Mouse (Mus musculus) kidney, adult 2 months (tissue): ENCODE measurements around the gene Zfp637. TPM values are rescaled to one million over a fixed set of nuclear protein-coding genes. Genes with fewer than 3 reads are reported as not detected.

Experiments used
- DNase-seq: peaks from one replicate; pipeline ENCODE4 v3.0.0; 2021
- H3K27ac ChIP-seq: fragments of 200-500 bp; 2 replicates; pipeline ENCODE4 v1.5.1; 2012; ENCODE audit warnings: low read depth, low read length, control low read depth, inconsistent platforms; ENCODE audit not compliant: insufficient read depth
- H3K27me3 ChIP-seq: fragments of 200-500 bp; replicated peaks from 2 replicates; pipeline ENCODE4 v1.6.1; 2012; ENCODE audit warnings: mild to moderate bottlenecking, moderate library complexity, low read length, inconsistent platforms; ENCODE audit not compliant: control insufficient read depth, insufficient read depth
- H3K36me3 ChIP-seq: fragments of 200-500 bp; 2 replicates; pipeline ENCODE4 v1.6.1; 2012; ENCODE audit warnings: mild to moderate bottlenecking, moderate library complexity, low read length, inconsistent platforms; ENCODE audit not compliant: control insufficient read depth, insufficient read depth
- H3K4me1 ChIP-seq: fragments of 200-500 bp; 2 replicates; pipeline ENCODE4 v1.6.1; 2011; ENCODE audit warnings: low read length; ENCODE audit not compliant: control insufficient read depth, insufficient read depth
- H3K4me3 ChIP-seq: fragments of 200-500 bp; 2 replicates; pipeline ENCODE4 v1.5.1; 2011; ENCODE audit warnings: mild to moderate bottlenecking, low read depth, low read length, control low read depth; ENCODE audit not compliant: insufficient read depth
- CTCF ChIP-seq: fragments of 200-500 bp; conservative IDR thresholded peaks from 2 replicates; pipeline ENCODE4 v1.5.1; 2011; ENCODE audit warnings: low read depth, mild to moderate bottlenecking, control low read depth, low read length, moderate library complexity, mixed read lengths; ENCODE audit not compliant: insufficient read depth, insufficient read length
- POLR2A ChIP-seq: fragments of 200-500 bp; IDR thresholded peaks from one replicate; pipeline ENCODE4 v1.6.1; 2011; ENCODE audit warnings: low read depth, low read length, control low read depth
- WGBS: fragments of 180-500 bp; shearing (Covaris S2); methylation state at CpG from one replicate; pipeline ENCODE4 v1.1.7; 2018; 5-methylcytosine and 5-hydroxymethylcytosine counted together
- polyA plus RNA-seq: library from polyadenylated mRNA; depleted of rRNA; stranded (reverse); fragments of >200 nt; gene quantifications from 2 replicates; pipeline ENCODE4 v1.2.3, GENCODE M21; 2012

Zfp637 gene
- polyA plus RNA-seq, 1 experiment, result 37.0 TPM

DNA sequence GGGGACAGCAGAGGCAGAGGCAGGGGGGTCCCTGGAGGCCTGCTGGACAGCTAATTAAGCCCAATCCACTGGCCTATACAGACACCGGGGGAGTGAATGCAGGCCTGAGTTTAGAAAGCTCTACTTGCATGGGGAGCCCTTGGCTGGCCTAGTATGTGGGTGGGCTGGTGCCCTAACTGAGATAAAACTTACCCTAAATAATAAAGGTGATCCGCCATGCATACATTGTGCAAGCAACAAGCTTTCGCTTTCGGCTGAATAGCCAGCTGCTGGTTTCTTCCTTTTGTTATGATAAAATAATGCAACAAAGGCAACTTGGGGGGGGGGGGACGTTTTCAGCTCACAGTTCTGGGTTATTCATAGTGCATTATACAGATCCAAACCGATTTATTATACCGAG lies 40.2 kb downstream of the Zfp637 start:
- Histone ChIP-seq H3K27ac (no peak overlapping the region), H3K36me3 (no peaks in the 10 kb centered on the region), H3K4me1 (peaks cover 3% of the 10 kb centered on the region; the same call in 1 of the 2 replicates), H3K4me3 (no peak overlapping the region), H3K27me3 (no peaks in the 10 kb centered on the region)
- DNase-seq, result no peak
- WGBS, result 87% methylated on average over 7 of the region's 7 CpGs
- TF ChIP-seq POLR2A (no peak), CTCF (no peak)

DNA sequence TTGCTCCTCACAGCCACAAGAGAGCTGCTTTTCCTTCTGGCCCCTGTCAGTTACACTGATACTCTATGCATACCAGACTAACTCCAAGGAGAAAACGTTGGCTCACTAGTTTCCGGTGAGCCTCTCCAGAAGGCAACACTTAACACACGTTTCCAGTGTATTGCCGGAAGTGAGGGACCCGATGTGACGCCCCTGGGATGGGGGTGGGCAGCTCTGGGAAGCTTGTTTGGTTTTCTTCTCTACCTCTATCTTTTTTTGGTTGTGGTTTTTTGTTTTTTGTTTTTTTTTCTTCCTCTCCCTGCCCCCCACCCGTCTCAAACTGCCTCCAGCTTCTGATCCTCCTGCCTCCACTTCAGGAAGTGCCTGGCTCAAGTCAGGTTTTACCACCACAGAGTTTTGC lies 41.0 kb downstream of the Zfp637 start:
- Histone ChIP-seq H3K27me3 (no peaks in the 10 kb centered on the region), H3K36me3 (no peaks in the 10 kb centered on the region), H3K4me1 (peaks cover 3% of the 10 kb centered on the region; the same call in 1 of the 2 replicates), H3K27ac (no peak overlapping the region), H3K4me3 (no peak overlapping the region)
- WGBS, result 72% methylated on average over 7 of the region's 7 CpGs
- DNase-seq, result no peak
- TF ChIP-seq POLR2A (no peak), CTCF (no peak)

DNA sequence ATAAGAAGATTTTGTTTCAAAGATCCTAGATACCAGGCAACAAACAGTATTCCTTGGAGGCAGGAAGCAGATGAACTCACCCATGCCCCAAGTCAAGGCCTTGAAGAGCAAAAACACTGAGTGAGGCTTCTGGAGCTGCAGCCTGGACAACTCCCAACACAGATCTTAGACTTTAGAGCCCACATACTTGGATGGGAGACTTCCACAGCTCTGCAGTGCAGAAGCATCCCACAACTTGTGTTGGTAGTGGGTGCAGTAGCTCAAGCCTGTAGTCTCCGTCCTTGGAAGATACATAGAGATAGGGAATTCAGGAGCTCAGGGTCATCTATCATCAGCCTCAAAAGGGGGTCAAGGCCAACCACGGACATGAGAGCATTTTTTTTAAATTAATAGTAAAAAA lies 45.0 kb downstream of the Zfp637 start:
- Histone ChIP-seq H3K4me1 (no peaks in the 10 kb centered on the region), H3K27ac (no peak overlapping the region), H3K27me3 (no peaks in the 10 kb centered on the region), H3K36me3 (no peaks in the 10 kb centered on the region), H3K4me3 (no peak overlapping the region)
- WGBS, result 92% methylated on average over 2 of the region's 2 CpGs
- no peak for DNase-seq
- TF ChIP-seq POLR2A, result no peak
- no peak for TF ChIP-seq CTCF

DNA sequence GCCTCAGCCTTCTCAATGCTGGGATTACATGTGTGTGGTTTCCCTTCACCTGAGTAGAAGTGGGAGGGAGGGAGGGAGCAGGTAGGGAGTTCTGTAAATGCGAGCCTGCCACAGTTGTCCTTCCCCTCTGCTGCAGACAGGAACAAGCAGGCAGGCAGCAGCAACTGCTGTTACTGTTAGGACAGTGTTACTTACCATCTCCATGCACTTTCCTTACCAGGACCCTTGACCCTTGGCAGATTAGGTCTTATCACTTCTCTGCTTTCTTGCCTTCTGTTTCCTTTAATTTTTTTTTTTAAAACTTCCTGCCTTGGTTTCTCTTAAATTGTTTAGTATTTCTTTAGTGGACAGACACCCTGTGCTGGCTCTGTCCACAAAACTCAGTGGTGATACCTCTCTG lies 47.1 kb downstream of the Zfp637 start:
- no peaks in the 10 kb centered on the region for H3K36me3 ChIP-seq
- no peaks in the 10 kb centered on the region for H3K4me1 ChIP-seq
- H3K4me3 ChIP-seq, result no peak overlapping the region
- no peak for DNase-seq
- H3K27ac ChIP-seq, result no peak overlapping the region
- no peaks in the 10 kb centered on the region for H3K27me3 ChIP-seq
- TF ChIP-seq POLR2A, result no peak
- TF ChIP-seq CTCF, result no peak
- WGBS, result 62% methylated on average over 1 of the region's 1 CpGs

DNA sequence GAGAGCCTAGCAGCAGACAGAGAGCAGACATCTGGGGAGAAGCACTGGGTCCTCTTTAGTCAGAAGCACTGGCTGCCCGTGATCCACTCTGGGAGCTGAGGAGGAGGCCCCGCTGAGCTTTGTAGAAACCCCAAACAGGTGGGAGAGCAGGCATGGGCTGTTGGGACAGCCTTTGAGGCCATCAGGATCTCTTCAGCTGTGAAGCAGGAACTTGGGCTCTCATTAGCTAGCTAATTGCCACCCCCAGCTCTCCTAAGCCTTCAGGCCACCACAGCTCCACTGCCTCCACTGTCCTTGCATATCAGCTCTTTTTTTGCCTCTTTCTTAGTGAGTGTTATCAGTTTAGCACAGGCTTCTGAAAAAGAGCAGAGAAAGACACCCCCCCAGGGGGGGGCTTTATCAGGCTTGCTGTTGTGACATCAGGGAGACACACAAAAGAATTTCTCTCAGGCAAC lies 47.7 kb downstream of the Zfp637 start:
- Histone ChIP-seq H3K27me3 (no peaks in the 10 kb centered on the region), H3K4me3 (no peak overlapping the region), H3K27ac (no peak overlapping the region), H3K4me1 (no peaks in the 10 kb centered on the region), H3K36me3 (no peaks in the 10 kb centered on the region)
- 81% methylated on average over 2 of the region's 2 CpGs for WGBS
- TF ChIP-seq CTCF (no peak), POLR2A (no peak)
- no peak for DNase-seq

DNA sequence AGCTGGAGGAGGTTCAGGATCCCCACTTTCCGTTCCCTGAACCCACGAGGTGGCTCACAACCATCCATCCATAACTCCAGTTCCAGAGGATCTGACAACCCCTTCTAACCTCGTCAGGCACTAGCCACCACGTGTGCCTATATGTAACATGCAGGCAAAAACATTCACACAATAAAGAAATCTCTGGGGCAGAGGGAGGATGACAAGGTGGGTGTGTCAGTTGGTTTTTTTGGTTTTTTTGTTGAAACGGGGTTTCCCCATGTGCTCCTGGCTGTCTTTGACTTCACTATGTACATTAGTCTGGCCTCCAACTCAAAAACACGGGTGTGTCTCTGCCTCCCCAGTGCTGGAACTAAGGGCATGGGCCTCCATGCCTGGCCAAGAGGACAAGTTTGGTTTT lies 49.3 kb downstream of the Zfp637 start:
- no peaks in the 10 kb centered on the region for H3K27me3 ChIP-seq
- H3K27ac ChIP-seq, result no peak overlapping the region
- H3K4me1 ChIP-seq, result no peaks in the 10 kb centered on the region
- no peaks in the 10 kb centered on the region for H3K36me3 ChIP-seq
- DNase-seq, result no peak
- TF ChIP-seq CTCF, result no peak
- no peak overlapping the region for H3K4me3 ChIP-seq
- 83% methylated on average over 6 of the region's 6 CpGs for WGBS

DNA sequence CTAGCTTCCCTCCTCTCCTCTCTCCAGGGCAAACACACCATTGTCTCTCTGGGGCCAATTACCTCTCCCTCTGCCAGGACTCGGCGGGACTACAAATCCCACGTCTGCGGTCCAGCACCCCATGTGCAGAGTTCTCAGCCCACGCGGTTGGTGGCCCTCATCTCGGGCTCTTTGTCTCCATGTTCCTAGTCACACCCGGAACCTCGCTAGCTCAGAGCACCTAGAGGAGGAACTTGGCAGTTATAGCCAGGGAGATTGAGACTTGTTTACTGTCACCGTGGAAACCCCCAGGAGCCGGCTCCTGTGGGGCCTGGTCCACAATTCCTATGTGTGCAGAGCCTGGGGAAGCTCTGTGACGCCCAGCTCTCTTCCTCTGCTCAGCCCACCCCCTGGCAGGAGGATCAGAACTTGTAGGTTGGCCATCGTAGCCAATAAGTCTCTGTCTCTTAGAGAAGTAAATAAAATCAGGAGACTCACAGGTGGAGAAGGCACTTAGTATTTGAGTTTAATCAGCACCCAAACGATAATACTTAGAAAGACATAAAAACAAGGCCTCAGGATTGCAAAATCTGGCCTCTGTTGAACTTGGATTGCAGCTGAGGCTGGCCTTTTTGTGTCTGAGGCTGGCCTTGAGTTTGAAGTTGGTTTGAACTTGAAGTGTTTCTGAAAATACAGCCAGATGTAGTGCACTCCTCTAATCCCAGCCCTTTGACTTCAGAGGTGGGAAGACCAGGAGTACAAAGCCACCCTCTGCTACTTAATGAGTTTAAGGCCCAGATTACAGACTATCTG lies 50.6 kb downstream of the Zfp637 start:
- TF ChIP-seq CTCF (no peak), POLR2A (no peak)
- DNase-seq, result no peak
- Histone ChIP-seq H3K36me3 (no peaks in the 10 kb centered on the region), H3K4me3 (no peak overlapping the region), H3K27ac (no peak overlapping the region), H3K4me1 (no peaks in the 10 kb centered on the region), H3K27me3 (no peaks in the 10 kb centered on the region)
- WGBS, result 68% methylated on average over 14 of the region's 14 CpGs
